Mouse (Mus musculus) forebrain, embryonic 16.5 days (tissue): Measurements from ENCODE around the gene Slco2a1. TPM values are rescaled to one million over a fixed set of nuclear protein-coding genes. Genes with fewer than 3 reads are reported as not detected.

Experiments
- ATAC-seq: fragments of 200-750 bp; cut with Nextera tagmentation; 2 replicates; pipeline ENCODE4 v1.8.0; 2017; ENCODE audit warnings: mild to moderate bottlenecking, moderate library complexity
- H3K27ac ChIP-seq: fragments of 300-500 bp; sonication (generic); 2 replicates; pipeline ENCODE4 v1.5.1; 2014; ENCODE audit warnings: low read length, control low read depth
- H3K27me3 ChIP-seq: fragments of 300-500 bp; sonication (generic); replicated peaks from 2 replicates; pipeline ENCODE4 v1.6.1; 2014; ENCODE audit warnings: low read length; ENCODE audit not compliant: control insufficient read depth, insufficient read depth
- H3K36me3 ChIP-seq: fragments of 300-500 bp; sonication (generic); 2 replicates; pipeline ENCODE4 v1.6.1; 2014; ENCODE audit not compliant: control insufficient read depth, insufficient read depth
- H3K4me1 ChIP-seq: fragments of 300-500 bp; sonication (generic); replicated peaks from 2 replicates; pipeline ENCODE4 v1.6.1; 2014; ENCODE audit warnings: low read length; ENCODE audit not compliant: control insufficient read depth, insufficient read depth
- H3K4me2 ChIP-seq: fragments of 300-500 bp; sonication (generic); 2 replicates; pipeline ENCODE4 v1.6.1; 2014; ENCODE audit warnings: mild to moderate bottlenecking, low read length, control low read depth
- H3K4me3 ChIP-seq: fragments of 300-500 bp; sonication (generic); replicated peaks from 2 replicates; pipeline ENCODE4 v1.5.1; 2014; ENCODE audit warnings: mild to moderate bottlenecking, low read length, control low read depth
- H3K9ac ChIP-seq: fragments of 300-500 bp; sonication (generic); replicated peaks from 2 replicates; pipeline ENCODE4 v1.6.1; 2014; ENCODE audit warnings: low read depth, low read length, control low read depth
- H3K9me3 ChIP-seq: fragments of 300-500 bp; sonication (generic); 2 replicates; pipeline ENCODE4 v1.6.1; 2016; ENCODE audit warnings: low read length; ENCODE audit not compliant: control insufficient read depth
- WGBS: fragments of 180-500 bp; shearing (Covaris S2); extraction: QIAGEN DNeasy Blood & Tissue Kit; methylation state at CpG from one replicate; pipeline ENCODE4 v1.1.7; 2014; 5-methylcytosine and 5-hydroxymethylcytosine counted together
- polyA plus RNA-seq: library from polyadenylated mRNA; unstranded; fragments of >200 nt; fragmentation: Nextera tagmentation; extraction: Ambion mirVana; gene quantifications from 2 replicates; pipeline ENCODE4 v1.2.1, GENCODE M21; 2015

The Slco2a1 gene
- polyA plus RNA-seq, 1 experiment from 2014 or later, result 3.1 TPM

- no peak overlapping the region for H3K27ac ChIP-seq
- ATAC-seq, result no peak
- H3K27me3 ChIP-seq, result no peaks in the 10 kb centered on the region
- H3K4me1 ChIP-seq, result no peaks in the 10 kb centered on the region
- H3K9ac ChIP-seq, result no peak overlapping the region
- no peak overlapping the region for H3K4me2 ChIP-seq
- H3K36me3 ChIP-seq, result no peaks in the 10 kb centered on the region
- no peak overlapping the region for H3K4me3 ChIP-seq
- H3K9me3 ChIP-seq, result no peaks in the 10 kb centered on the region
- WGBS, result 73% methylated on average over 11 of the region's 11 CpGs
Measured at GRCm38 (mm10) chr9:103027150-103027889, 38.8 kb downstream of the Slco2a1 start.

DNA sequence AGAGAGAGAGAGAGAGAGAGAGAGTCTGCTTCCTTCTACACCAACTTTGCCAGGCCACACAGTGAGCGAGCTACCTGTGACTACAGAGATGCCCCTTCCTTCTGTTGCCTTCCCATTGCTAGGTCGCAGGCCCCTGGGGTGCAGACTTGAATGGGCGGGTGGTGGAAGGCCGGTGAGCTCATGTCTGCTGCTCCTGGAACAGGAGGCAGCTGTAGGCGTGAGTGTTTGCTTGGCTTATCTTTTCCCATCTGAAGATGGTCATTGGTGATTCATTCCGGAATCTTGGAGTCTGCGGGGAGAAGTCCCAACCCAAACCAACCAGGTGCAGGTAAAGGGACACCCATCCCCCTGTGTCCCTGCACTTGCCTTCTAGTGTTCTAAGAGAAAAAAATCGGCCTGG lies 40.5 kb downstream of the Slco2a1 start:
- Histone ChIP-seq H3K4me3 (no peak overlapping the region), H3K9ac (no peak overlapping the region), H3K27ac (no peak overlapping the region), H3K4me1 (no peaks in the 10 kb centered on the region), H3K27me3 (no peaks in the 10 kb centered on the region), H3K36me3 (no peaks in the 10 kb centered on the region), H3K9me3 (no peaks in the 10 kb centered on the region), H3K4me2 (no peak overlapping the region)
- no peak for ATAC-seq
- WGBS, result 65% methylated on average over 8 of the region's 8 CpGs

- Histone ChIP-seq H3K4me3 (no peak overlapping the region), H3K9me3 (no peaks in the 10 kb centered on the region), H3K27ac (no peak overlapping the region), H3K9ac (no peak overlapping the region), H3K4me2 (no peak overlapping the region), H3K36me3 (no peaks in the 10 kb centered on the region), H3K4me1 (no peaks in the 10 kb centered on the region), H3K27me3 (no peaks in the 10 kb centered on the region)
- no peak for ATAC-seq
- WGBS, result 88% methylated on average over 2 of the region's 2 CpGs
Measured at GRCm38 (mm10) chr9:103030041-103030440, 41.5 kb downstream of the Slco2a1 start.

- WGBS, result 84% methylated on average over 5 of the region's 5 CpGs
- Histone ChIP-seq H3K9me3 (no peaks in the 10 kb centered on the region), H3K4me3 (no peak overlapping the region), H3K36me3 (no peaks in the 10 kb centered on the region), H3K27ac (no peak overlapping the region), H3K27me3 (no peaks in the 10 kb centered on the region), H3K4me2 (no peak overlapping the region), H3K4me1 (no peaks in the 10 kb centered on the region), H3K9ac (no peak overlapping the region)
- ATAC-seq, result no peak
Measured at GRCm38 (mm10) chr9:103031211-103031610, 42.7 kb downstream of the Slco2a1 start.

DNA sequence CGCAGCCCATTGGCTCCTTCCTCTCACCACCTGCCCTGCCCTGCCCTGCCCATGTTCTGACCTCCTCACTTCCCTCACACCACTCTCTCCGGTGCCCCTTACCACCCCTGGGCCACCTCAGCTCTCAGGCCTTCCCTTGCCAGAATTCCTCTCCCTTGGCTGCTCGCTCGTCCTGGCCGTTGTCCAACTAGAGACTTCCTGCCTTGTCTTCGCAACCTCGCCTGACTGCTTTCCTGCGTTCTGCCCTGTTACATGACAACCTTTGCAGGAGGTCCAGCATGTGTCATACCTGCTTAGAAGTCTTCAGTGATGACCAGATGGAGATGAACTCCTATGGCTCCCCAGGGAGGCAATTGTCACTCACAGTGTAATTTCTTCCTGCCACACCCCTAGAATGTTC lies 43.7 kb downstream of the Slco2a1 start:
- Histone ChIP-seq H3K9me3 (no peaks in the 10 kb centered on the region), H3K4me2 (no peak overlapping the region), H3K27me3 (no peaks in the 10 kb centered on the region), H3K4me1 (no peaks in the 10 kb centered on the region), H3K27ac (no peak overlapping the region), H3K36me3 (no peaks in the 10 kb centered on the region), H3K4me3 (no peak overlapping the region), H3K9ac (no peak overlapping the region)
- ATAC-seq, result no peak
- WGBS, result 76% methylated on average over 8 of the region's 8 CpGs

GRCm38 (mm10) chr9:103033381-103033780 lies 44.9 kb downstream of the Slco2a1 start:
- 79% methylated on average over 3 of the region's 3 CpGs for WGBS
- no peaks in the 10 kb centered on the region for H3K27me3 ChIP-seq
- no peaks in the 10 kb centered on the region for H3K4me1 ChIP-seq
- H3K36me3 ChIP-seq, result no peaks in the 10 kb centered on the region
- no peak overlapping the region for H3K27ac ChIP-seq
- no peak overlapping the region for H3K4me3 ChIP-seq
- no peak for ATAC-seq
- H3K9me3 ChIP-seq, result no peaks in the 10 kb centered on the region
- H3K9ac ChIP-seq, result no peak overlapping the region
- no peak overlapping the region for H3K4me2 ChIP-seq

DNA sequence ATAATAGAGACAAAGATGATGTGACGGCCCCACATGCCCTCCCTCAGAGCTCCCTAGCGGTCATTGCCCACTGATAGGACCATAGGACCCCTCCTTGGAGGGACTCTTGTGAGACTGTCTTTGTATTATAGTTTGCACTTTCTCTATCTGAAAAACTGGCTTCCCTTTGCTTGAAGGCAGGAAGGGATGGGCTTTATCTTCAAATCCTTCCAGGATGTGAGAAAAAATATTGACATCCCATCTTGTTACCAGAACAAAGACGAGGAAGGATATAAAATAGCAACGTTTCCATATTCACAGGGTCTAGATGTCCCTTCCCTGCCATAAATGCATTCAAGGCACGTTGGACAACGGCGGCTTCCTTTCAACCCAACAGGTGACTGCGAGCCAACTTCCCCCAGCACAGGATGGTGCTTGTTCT lies 48.5 kb downstream of the Slco2a1 start:
- Histone ChIP-seq H3K4me3 (no peak overlapping the region), H3K4me2 (no peak overlapping the region), H3K9me3 (no peaks in the 10 kb centered on the region), H3K36me3 (no peaks in the 10 kb centered on the region), H3K27ac (no peak overlapping the region), H3K9ac (no peak overlapping the region), H3K27me3 (no peaks in the 10 kb centered on the region), H3K4me1 (no peaks in the 10 kb centered on the region)
- 86% methylated on average over 8 of the region's 8 CpGs for WGBS
- no peak for ATAC-seq

- Histone ChIP-seq H3K4me2 (no peak overlapping the region), H3K9ac (no peak overlapping the region), H3K9me3 (no peaks in the 10 kb centered on the region), H3K36me3 (no peaks in the 10 kb centered on the region), H3K4me1 (no peaks in the 10 kb centered on the region), H3K27ac (no peak overlapping the region), H3K4me3 (no peak overlapping the region), H3K27me3 (no peaks in the 10 kb centered on the region)
- 85% methylated on average over 2 of the region's 2 CpGs for WGBS
- ATAC-seq, result no peak
Measured at GRCm38 (mm10) chr9:103038266-103038665, 49.8 kb downstream of the Slco2a1 start.

DNA sequence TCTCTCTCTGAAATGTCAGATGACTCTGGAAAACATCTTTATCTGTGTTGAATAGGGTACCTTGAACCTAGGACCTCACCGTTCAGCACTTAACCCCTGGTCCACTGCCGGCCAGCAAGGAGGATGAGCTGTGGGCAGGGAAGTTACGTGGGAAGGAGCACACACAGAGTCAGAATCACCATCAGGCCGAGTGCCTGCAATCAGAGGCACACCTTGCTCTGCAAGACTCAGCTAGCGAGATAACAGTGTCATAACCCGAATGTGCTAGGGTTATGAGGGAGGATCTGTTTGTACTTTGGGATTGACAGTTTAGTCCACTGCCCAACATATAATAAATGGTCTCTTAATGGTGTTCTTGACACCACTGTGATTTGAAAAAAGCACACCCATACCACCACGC lies 50.2 kb downstream of the Slco2a1 start:
- Histone ChIP-seq H3K4me3 (no peak overlapping the region), H3K4me1 (no peaks in the 10 kb centered on the region), H3K27ac (no peak overlapping the region), H3K36me3 (no peaks in the 10 kb centered on the region), H3K4me2 (no peak overlapping the region), H3K9me3 (no peaks in the 10 kb centered on the region), H3K27me3 (no peaks in the 10 kb centered on the region), H3K9ac (no peak overlapping the region)
- no peak for ATAC-seq
- 87% methylated on average over 7 of the region's 7 CpGs for WGBS

GRCm38 (mm10) chr9:103040581-103040980 lies 52.1 kb downstream of the Slco2a1 start:
- ATAC-seq, result no peak
- Histone ChIP-seq H3K27me3 (no peaks in the 10 kb centered on the region), H3K4me2 (no peak overlapping the region), H3K9me3 (no peaks in the 10 kb centered on the region), H3K4me3 (no peak overlapping the region), H3K4me1 (no peaks in the 10 kb centered on the region), H3K27ac (no peak overlapping the region), H3K9ac (no peak overlapping the region), H3K36me3 (no peaks in the 10 kb centered on the region)
- WGBS, result 86% methylated on average over 2 of the region's 2 CpGs
